Mouse (Mus musculus) brain, embryonic 14.5 days (tissue): ENCODE measurements around the gene Slc25a54.

ENCODE experiments used
- CTCF ChIP-seq: fragments of 200-500 bp; IDR thresholded peaks from 2 replicates; pipeline ENCODE4 v1.5.1; 2012; ENCODE audit warnings: inconsistent platforms, mild to moderate bottlenecking, moderate library complexity, borderline replicate concordance; ENCODE audit not compliant: insufficient read depth, insufficient read length; ENCODE audit errors: extremely low read depth
- POLR2A ChIP-seq: fragments of 200-500 bp; IDR thresholded peaks from 2 replicates; pipeline ENCODE4 v1.6.1; 2012; ENCODE audit warnings: mild to moderate bottlenecking, inconsistent platforms, borderline replicate concordance; ENCODE audit not compliant: poor library complexity, insufficient read depth, insufficient read length, severe bottlenecking; ENCODE audit errors: extremely low read depth

DNA sequence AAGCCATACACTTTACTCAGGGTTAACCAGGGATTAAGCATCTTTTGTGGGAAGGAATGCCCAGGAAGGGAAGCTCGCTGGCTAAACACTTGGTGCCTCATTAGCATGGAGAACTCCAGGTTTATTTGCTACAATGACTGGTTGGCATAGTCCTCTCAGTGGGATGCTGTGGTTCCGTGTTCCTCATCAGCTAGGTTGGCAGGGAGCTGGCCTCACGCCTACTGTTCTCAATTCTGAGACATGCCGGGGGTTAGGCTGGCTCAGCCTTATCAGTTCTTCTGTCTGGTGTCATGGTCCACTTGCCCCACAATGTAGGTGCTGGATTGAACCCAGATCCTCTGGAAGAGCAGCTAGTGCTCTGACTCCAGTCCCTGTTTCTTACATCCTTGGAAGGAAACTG, 72.3 kb downstream of the Slc25a54 start:
- TF ChIP-seq POLR2A = no peak
- no peak for TF ChIP-seq CTCF
